Comparison of ENCODE assay signal across 16 mouse cellular contexts in genomic region chr9:108845390-108845789, GRCm38 (mm10).
"Had no signal": no experiment of that assay in that cellular context is flagged by ENCODE, and none has a peak within 500 bp of the region (broad histone marks: within the 10 kb centered on the region; RNA-seq: fewer than 3 reads in every experiment).

No protein-coding gene starts in this region.

- DNase-seq: kidney, postnatal 25 days; layer of hippocampus, adult 9-11 months; layer of hippocampus, postnatal 36 days; liver; liver, embryonic 13.5 days; lung, adult 2 months; lung, postnatal 36 days; midbrain, embryonic 14.5 days; retina, postnatal 1 day; right cerebral cortex, postnatal 4 days; spleen, adult 18-20 months; thymus, adult 18-20 months; thymus, postnatal 14 days had no signal

- H3K27me3 ChIP-seq: neural tube, embryonic 13.5 days had no signal

- H3K4me3 ChIP-seq: limb, embryonic 12.5 days; liver, embryonic 13.5 days; neural tube, embryonic 13.5 days had no signal

- H3K27ac ChIP-seq: limb, embryonic 12.5 days; liver, embryonic 13.5 days; neural tube, embryonic 13.5 days had no signal

- H3K4me1 ChIP-seq: liver, embryonic 13.5 days had no signal

- H3K9me3 ChIP-seq: limb, embryonic 12.5 days; liver, embryonic 13.5 days; neural tube, embryonic 13.5 days had no signal

- H3K36me3 ChIP-seq: limb, embryonic 12.5 days; liver, embryonic 13.5 days had no signal

- ATAC-seq: lung, postnatal 0 days had no signal

- H3K9ac ChIP-seq: limb, embryonic 12.5 days; liver, embryonic 13.5 days; neural tube, embryonic 13.5 days had no signal

- H3K4me2 ChIP-seq: limb, embryonic 12.5 days; liver, embryonic 13.5 days; neural tube, embryonic 13.5 days had no signal
